Mouse (Mus musculus) C2C12 (cell line): ENCODE measurements around the gene Cyth1.

Source experiments
- CTCF ChIP-seq: IDR thresholded peaks from one replicate; pipeline ENCODE4 v1.5.1; 2011; ENCODE audit not compliant: control insufficient read depth, insufficient read depth, insufficient read length
- FOSL1 ChIP-seq: IDR thresholded peaks from one replicate; pipeline ENCODE4 v1.8.0; 2011; ENCODE audit warnings: mild to moderate bottlenecking, low read length; ENCODE audit not compliant: poor library complexity, insufficient read depth, severe bottlenecking
- MAX ChIP-seq: IDR thresholded peaks from one replicate; pipeline ENCODE4 v1.6.1; 2011; ENCODE audit warnings: mild to moderate bottlenecking, control low read depth
- MYOD1 ChIP-seq: IDR thresholded peaks from one replicate; pipeline ENCODE4 v1.6.1; 2011; ENCODE audit warnings: low read depth; ENCODE audit not compliant: control insufficient read depth, insufficient read length
- MYOG ChIP-seq: IDR thresholded peaks from one replicate; pipeline ENCODE4 v1.6.1; 2011; ENCODE audit not compliant: control insufficient read depth, insufficient read length; ENCODE audit errors: extremely low read depth
- USF1 ChIP-seq: IDR thresholded peaks from one replicate; pipeline ENCODE4 v1.6.1; 2011; ENCODE audit warnings: low read depth, mild to moderate bottlenecking, control low read depth, moderate library complexity

GRCm38 (mm10) chr11:118166626-118167025 lies 81.8 kb downstream of the Cyth1 start:
- no peak for TF ChIP-seq CTCF
- no peak for TF ChIP-seq MYOD1
- no peak for TF ChIP-seq USF1
- no peak for TF ChIP-seq FOSL1
- no peak for TF ChIP-seq MYOG
- no peak for TF ChIP-seq MAX
